ENCODE assay signal across 19 mouse cellular contexts in genomic region chr14:117826294-117827046, GRCm38 (mm10).
DNase-seq lines count a peak whose midpoint lies in the region; ATAC-seq lines count a peak whose summit lies in the region.
"Had no signal": no experiment of that assay in that cellular context is flagged by ENCODE, and none has a peak within 500 bp of the region (broad histone marks: within the 10 kb centered on the region; RNA-seq: fewer than 3 reads in every experiment).

No protein-coding gene starts in this region.

- peak; percentile 13 for DNase-seq in embryo, embryonic 10.5 days (ENCODE audit: low spot score)
- DNase-seq in embryo, embryonic 10 days (ENCODE audit: low spot score), result no peak
- no peak for DNase-seq in frontal cortex, adult 2 months (ENCODE audit: extremely low spot score in 1 of 2, low spot score in 1 of 2)
- DNase-seq in brain, adult 2 months (ENCODE audit: low read depth, low spot score), result peak; percentile 17
- peak; percentile 23 for DNase-seq in forelimb bud, embryonic 11.5 days (ENCODE audit: low read depth, low spot score)
- no peak for DNase-seq in thymus, postnatal 10 days (ENCODE audit: low spot score in 2 of 2)
- DNase-seq: adrenal gland, adult 8-10 months; adrenal gland, postnatal 36 days; B cell, adult 2 months; cerebellum, adult 11-12 months; cerebellum, adult 9-10 months; cerebellum, postnatal 25 days; gastrocnemius, postnatal 14 days; heart, postnatal 10 days; kidney, adult 18-20 months had no signal

- ATAC-seq in frontal cortex, adult (ENCODE audit: low TSS enrichment), result peak; percentile 47; the same call in 1 of the 2 replicates
- ATAC-seq in megakaryocyte progenitor cell, adult 5-6 weeks (replicated peaks; ENCODE audit: poor library complexity), result no peak
- ATAC-seq: CD4-positive, CD25-positive, alpha-beta regulatory T cell, adult 4 months; hindbrain, postnatal 0 days had no signal

Comparison
In these comparisons a context has a peak if more than half of its experiments do, and no peak if none do; other contexts are left out.
1. DNase-seq: peak in embryo, embryonic 10.5 days (single experiment), brain, adult 2 months (single experiment) and forelimb bud, embryonic 11.5 days (single experiment); none in embryo, embryonic 10 days (single experiment), frontal cortex, adult 2 months (0 of 2) and thymus, postnatal 10 days (0 of 2).